Mouse (Mus musculus) heart, postnatal 0 days (tissue): ENCODE measurements around the gene Sec31b. TPM values are rescaled to one million over a fixed set of nuclear protein-coding genes. Genes with fewer than 3 reads are reported as not detected.

Source experiments
- ATAC-seq: fragments of 200-750 bp; cut with Nextera tagmentation; 2 replicates; pipeline ENCODE4 v1.8.0; 2017; ENCODE audit warnings: low read depth, moderate number of reproducible peaks, moderate library complexity; ENCODE audit not compliant: insufficient read depth
- DNase-seq: peaks from one replicate; pipeline ENCODE4 v3.0.0-alpha.2; 2016; ENCODE audit warnings: low spot score
- H3K27ac ChIP-seq: fragments of 300-500 bp; sonication (generic); 2 replicates; pipeline ENCODE4 v1.5.1; 2014; ENCODE audit warnings: low read depth, mild to moderate bottlenecking
- H3K27me3 ChIP-seq: fragments of 300-500 bp; sonication (generic); 2 replicates; pipeline ENCODE4 v1.6.1; 2014; ENCODE audit warnings: low read length, mixed read lengths; ENCODE audit not compliant: control insufficient read depth, insufficient read depth
- H3K36me3 ChIP-seq: fragments of 300-500 bp; sonication (generic); replicated peaks from 2 replicates; pipeline ENCODE4 v1.6.1; 2014; ENCODE audit warnings: low read length, mixed read lengths; ENCODE audit not compliant: control insufficient read depth, insufficient read depth
- H3K4me1 ChIP-seq: fragments of 300-500 bp; sonication (generic); 2 replicates; pipeline ENCODE4 v1.6.1; 2014; ENCODE audit warnings: antibody characterized with exemption; ENCODE audit not compliant: control insufficient read depth, insufficient read depth
- H3K4me2 ChIP-seq: fragments of 300-500 bp; sonication (generic); 2 replicates; pipeline ENCODE4 v1.6.1; 2014; ENCODE audit warnings: low read depth, mild to moderate bottlenecking, low read length, moderate library complexity
- H3K4me3 ChIP-seq: fragments of 300-500 bp; sonication (generic); 2 replicates; pipeline ENCODE4 v1.5.1; 2014; ENCODE audit warnings: low read depth, low read length
- H3K9ac ChIP-seq: fragments of 300-500 bp; sonication (generic); replicated peaks from 2 replicates; pipeline ENCODE4 v1.6.1; 2014; ENCODE audit warnings: low read depth, low read length, mixed read lengths
- H3K9me3 ChIP-seq: fragments of 300-500 bp; sonication (generic); replicated peaks from 2 replicates; pipeline ENCODE4 v1.6.1; 2016; ENCODE audit warnings: low read length; ENCODE audit not compliant: control insufficient read depth
- CTCF ChIP-seq: IDR thresholded peaks from 2 replicates; pipeline ENCODE4 v1.5.1; 2016; ENCODE audit warnings: antibody characterized with exemption, control low read depth, low read depth
- EP300 ChIP-seq: IDR thresholded peaks from 2 replicates; pipeline ENCODE4 v1.6.1; 2016; ENCODE audit warnings: antibody characterized with exemption, low read depth
- WGBS: fragments of 180-500 bp; shearing (Covaris S2); extraction: QIAGEN DNeasy Blood & Tissue Kit; methylation state at CpG from one replicate; pipeline ENCODE4 v1.1.7; 2014; 5-methylcytosine and 5-hydroxymethylcytosine counted together
- polyA plus RNA-seq: library from polyadenylated mRNA; unstranded; fragments of >200 nt; fragmentation: Nextera tagmentation; extraction: Ambion mirVana; gene quantifications from 2 replicates; pipeline ENCODE4 v1.2.1, GENCODE M21; 2015
- total RNA-seq: library from RNA; depleted of rRNA; stranded (reverse); fragments of >200 nt; gene quantifications from 2 replicates; pipeline ENCODE4 v1.2.3, GENCODE M21; 2014; ENCODE audit warnings: low replicate concordance

Sec31b gene
- total and polyA plus RNA-seq, 2 experiments from 2014 or later = 1.6 to 5.5 TPM

GRCm38 (mm10) chr19:44588036-44588435 is 42.4 kb upstream of the Sec31b start:
- no peak overlapping the region for H3K27ac ChIP-seq
- no peak overlapping the region for H3K4me2 ChIP-seq
- ATAC-seq (no peak), DNase-seq (no peak)
- no peaks in the 10 kb centered on the region for H3K9me3 ChIP-seq
- no peak overlapping the region for H3K4me3 ChIP-seq
- 47% methylated on average over 4 of the region's 4 CpGs for WGBS
- H3K36me3 ChIP-seq = no peaks in the 10 kb centered on the region
- no peak overlapping the region for H3K9ac ChIP-seq
- H3K27me3 ChIP-seq = peaks cover 27% of the 10 kb centered on the region; the same call in 1 of the 2 replicates
- no peaks in the 10 kb centered on the region for H3K4me1 ChIP-seq
- TF ChIP-seq CTCF (no peak), EP300 (no peak)

- 37% methylated on average over 9 of the region's 9 CpGs for WGBS
- Histone ChIP-seq H3K27me3 (peaks cover 24% of the 10 kb centered on the region; the same call in 1 of the 2 replicates), H3K4me2 (no peak overlapping the region)
Observed at GRCm38 (mm10) chr19:44582638-44583309, 37.1 kb upstream of the Sec31b start.

GRCm38 (mm10) chr19:44582103-44582502 is 36.4 kb upstream of the Sec31b start:
- Histone ChIP-seq H3K9ac (no peak overlapping the region), H3K4me2 (no peak overlapping the region), H3K27ac (no peak overlapping the region), H3K9me3 (no peaks in the 10 kb centered on the region), H3K36me3 (no peaks in the 10 kb centered on the region), H3K27me3 (peaks cover 19% of the 10 kb centered on the region; the same call in 1 of the 2 replicates), H3K4me1 (no peaks in the 10 kb centered on the region), H3K4me3 (no peak overlapping the region)
- ATAC-seq (no peak), DNase-seq (no peak)
- TF ChIP-seq EP300 = no peak
- TF ChIP-seq CTCF = no peak
- 82% methylated on average over 10 of the region's 10 CpGs for WGBS

More at GRCm38 (mm10) chr19:44582638-44583309, 37.1 kb upstream of the Sec31b start:
- H3K36me3 ChIP-seq = no peaks in the 10 kb centered on the region
- peak; percentile 83 for DNase-seq
- no peak overlapping the region for H3K9ac ChIP-seq
- peak; percentile 81 for ATAC-seq
- H3K9me3 ChIP-seq = no peaks in the 10 kb centered on the region
- no peak overlapping the region for H3K27ac ChIP-seq
- no peak for TF ChIP-seq EP300
- peak; percentile 100 for TF ChIP-seq CTCF
- no peak overlapping the region for H3K4me3 ChIP-seq
- H3K4me1 ChIP-seq = no peaks in the 10 kb centered on the region

DNA sequence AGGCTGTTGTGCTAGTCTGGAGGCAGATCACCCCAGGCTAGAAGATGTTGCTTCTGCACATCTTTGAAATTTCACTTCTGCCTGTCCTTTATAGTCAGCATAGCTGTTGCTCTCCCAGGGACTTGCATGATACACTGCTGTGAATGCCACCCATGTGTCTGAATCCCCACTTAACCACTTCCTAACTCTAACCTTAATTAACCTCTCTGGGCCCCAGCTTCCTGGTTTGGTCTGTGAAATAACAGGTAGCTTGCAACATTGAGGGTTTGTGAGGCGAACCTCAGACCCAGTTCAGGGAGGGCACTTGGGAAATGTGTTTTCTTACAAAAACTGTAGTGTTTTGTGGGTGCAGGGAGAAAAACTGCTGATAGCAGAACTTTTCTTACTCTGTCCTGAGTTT is 32.4 kb upstream of the Sec31b start:
- Histone ChIP-seq H3K4me3 (no peak overlapping the region), H3K4me1 (no peaks in the 10 kb centered on the region), H3K9me3 (no peaks in the 10 kb centered on the region), H3K4me2 (no peak overlapping the region), H3K27ac (no peak overlapping the region), H3K9ac (no peak overlapping the region), H3K27me3 (0 out of 2 replicates have a peak, but pooled peaks cover 1% of the 10 kb centered on the region), H3K36me3 (peaks cover 19% of the 10 kb centered on the region)
- no peak for DNase-seq
- 93% methylated on average over 1 of the region's 1 CpGs for WGBS
- no peak for TF ChIP-seq EP300
- TF ChIP-seq CTCF = no peak
- no peak for ATAC-seq

- 62% methylated on average over 7 of the region's 7 CpGs for WGBS
- peaks cover 37% of the 10 kb centered on the region for H3K36me3 ChIP-seq
- H3K4me2 ChIP-seq = no peak overlapping the region
Observed at GRCm38 (mm10) chr19:44576275-44576674, 30.6 kb upstream of the Sec31b start.

GRCm38 (mm10) chr19:44567763-44568162 is 22.1 kb upstream of the Sec31b start:
- ATAC-seq (no peak), DNase-seq (no peak)
- H3K9me3 ChIP-seq = no peaks in the 10 kb centered on the region
- H3K4me2 ChIP-seq = no peak overlapping the region
- TF ChIP-seq CTCF = no peak
- H3K4me3 ChIP-seq = no peak overlapping the region
- WGBS = 73% methylated on average over 3 of the region's 3 CpGs
- H3K9ac ChIP-seq = no peak overlapping the region
- no peak overlapping the region for H3K27ac ChIP-seq
- no peaks in the 10 kb centered on the region for H3K27me3 ChIP-seq
- peaks cover 73% of the 10 kb centered on the region for H3K36me3 ChIP-seq
- H3K4me1 ChIP-seq = peaks cover 14% of the 10 kb centered on the region

More at GRCm38 (mm10) chr19:44576275-44576674, 30.6 kb upstream of the Sec31b start:
- Histone ChIP-seq H3K27me3 (no peaks in the 10 kb centered on the region), H3K9me3 (no peaks in the 10 kb centered on the region), H3K4me3 (no peak overlapping the region), H3K4me1 (no peaks in the 10 kb centered on the region), H3K9ac (no peak overlapping the region), H3K27ac (no peak overlapping the region)
- ATAC-seq (no peak), DNase-seq (no peak)
- TF ChIP-seq CTCF (no peak), EP300 (no peak)
